Mouse (Mus musculus) B cell, adult 62 days (primary cell): ENCODE results near the gene Gm2974. TPM values are rescaled to one million over a fixed set of nuclear protein-coding genes. Genes with fewer than 3 reads are reported as not detected.

Experiments
- total RNA-seq: library from RNA; stranded (reverse); gene quantifications from 4 replicates; pipeline ENCODE4 v1.2.4, GENCODE M21; 2023

The Gm2974 gene
- total RNA-seq: not detected in 4 replicates

GRCm38 (mm10) chr14:4182491-4183210 is at the start of gene Gm2974:
Gene Gm2974 (plus strand): TSS chr14:4182576.

DNA sequence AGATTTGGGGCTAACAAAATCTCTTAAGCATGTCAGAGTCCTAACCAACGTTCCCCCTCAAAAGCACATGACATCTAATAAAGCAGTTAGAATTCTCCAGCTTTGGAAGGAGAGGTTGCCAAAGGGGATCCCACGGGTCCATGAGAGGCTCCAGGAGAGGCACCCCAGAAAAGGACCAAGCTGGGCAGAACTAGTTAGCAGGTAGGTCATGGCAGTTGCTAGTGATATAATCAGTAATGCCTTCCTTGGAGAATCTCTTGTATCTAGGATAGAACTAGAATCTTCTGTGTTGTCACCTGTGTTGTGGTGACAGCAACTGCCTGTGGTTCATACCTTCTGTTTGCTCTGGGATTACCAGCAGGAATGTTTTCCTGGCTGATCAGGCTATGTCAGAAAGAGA is 17.6 kb upstream of the Gm2974 start, which contains the start of gene Gm3127:
Gene Gm3127 (plus strand): TSS at position 301 of the 400 bp plus-strand sequence.

GRCm38 (mm10) chr14:4249331-4249730 is 67.0 kb downstream of the Gm2974 start, which contains the start of gene Gm3138:
Gene Gm3138 (plus strand): TSS chr14:4249631.

Other genes with a start within 250 kb of the Gm2974 start
- gene Gm3095, start 219.0 kb upstream of the Gm2974 start, total RNA-seq: not detected in 4 replicates
- not detected in 4 replicates for gene Gm3099, start 184.2 kb upstream of the Gm2974 start, total RNA-seq
- gene Gm5796, start 158.6 kb upstream of the Gm2974 start, total RNA-seq: 0.33 TPM in 1 of 4 replicates, not detected in the others
- gene Gm3115, start 98.5 kb upstream of the Gm2974 start, total RNA-seq: not detected in 4 replicates
- gene Gm8108, start 72.0 kb upstream of the Gm2974 start, total RNA-seq: not detected in 4 replicates
- gene Gm3127, start 17.5 kb upstream of the Gm2974 start, total RNA-seq: not detected in 4 replicates
- gene Gm3138, start 67.1 kb downstream of the Gm2974 start, total RNA-seq: not detected in 4 replicates
- not detected in 4 replicates for gene Gm3149, start 134.7 kb downstream of the Gm2974 start, total RNA-seq
- not detected in 4 replicates for gene 2610042L04Rik, start 152.2 kb downstream of the Gm2974 start, total RNA-seq
- not detected in 4 replicates for gene Gm3159, start 214.9 kb downstream of the Gm2974 start, total RNA-seq
- gene Gm3164, start 232.9 kb downstream of the Gm2974 start, total RNA-seq: not detected in 4 replicates
- not detected in 4 replicates for gene Gm3173, start 248.4 kb downstream of the Gm2974 start, total RNA-seq